Mouse (Mus musculus) CD4-positive naive resting alpha-beta T cell, adult 76 days (primary cell): Measurements from ENCODE around the gene Bcl11b. TPM values are rescaled to one million over a fixed set of nuclear protein-coding genes. Genes with fewer than 3 reads are reported as not detected.

Source experiments
- total RNA-seq: library from RNA; stranded (reverse); gene quantifications from one replicate; pipeline ENCODE4 v1.2.4, GENCODE M21; 2023

Gene Bcl11b
- 264 TPM for total RNA-seq

DNA sequence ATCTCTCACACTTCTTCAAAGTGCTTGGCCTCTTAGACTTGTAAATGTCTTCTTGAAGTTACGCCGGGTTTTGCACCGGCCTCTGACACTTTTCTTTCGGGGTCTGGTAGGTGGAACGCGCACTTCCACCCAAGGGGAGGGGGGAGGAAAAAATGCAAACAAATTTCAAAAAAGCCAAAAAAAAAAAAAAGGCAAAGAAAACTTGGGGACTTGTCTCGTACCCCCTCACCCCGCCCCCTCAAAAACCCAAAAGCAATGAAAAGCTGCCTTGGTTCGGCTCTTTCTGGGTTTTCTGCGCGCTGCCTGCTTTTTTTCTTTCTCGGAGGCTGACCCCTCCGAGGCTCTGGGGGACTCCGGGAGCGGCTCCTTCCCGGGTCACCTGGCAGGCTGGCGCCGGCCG lies at the start of gene Bcl11b:
TSS of gene Bcl11b (minus strand) at position 120 of the 400 bp plus-strand sequence.

Other genes starting within 250 kb of the Bcl11b start
- gene Setd3, start 175.7 kb upstream of the Bcl11b start, total RNA-seq, result 95.5 TPM
- gene Ccnk, start 176.0 kb upstream of the Bcl11b start, total RNA-seq, result 123 TPM